Mouse (Mus musculus) T-cell, adult 2 months (primary cell): Measurements from ENCODE around the gene H2al3.

Experiments
- DNase-seq: peaks from one replicate; pipeline ENCODE4 v3.0.0; 2022; ENCODE audit warnings: low spot score

The H2al3 gene

DNA sequence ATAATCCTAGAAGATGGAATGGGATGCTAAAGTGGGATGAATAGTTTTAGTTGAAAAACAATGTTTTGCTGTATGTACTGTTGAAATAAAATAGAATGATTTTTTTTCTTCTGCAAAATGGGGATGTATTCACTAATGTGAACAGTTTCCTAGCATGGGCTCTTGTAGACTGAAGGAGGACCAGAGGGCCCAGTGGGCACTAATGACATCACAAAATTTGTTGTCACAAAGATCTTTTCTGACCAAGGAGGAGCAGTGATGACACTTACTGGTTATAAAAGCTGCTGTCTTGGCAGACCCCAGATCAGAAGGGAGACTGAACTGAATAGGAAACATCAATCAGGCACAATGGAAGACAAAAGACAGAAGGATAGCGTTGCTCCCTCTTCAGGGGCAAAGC lies at the start of gene H2al3:
Gene H2al3 (plus strand): TSS at position 301 of the 400 bp plus-strand sequence.
- no peak for DNase-seq

DNA sequence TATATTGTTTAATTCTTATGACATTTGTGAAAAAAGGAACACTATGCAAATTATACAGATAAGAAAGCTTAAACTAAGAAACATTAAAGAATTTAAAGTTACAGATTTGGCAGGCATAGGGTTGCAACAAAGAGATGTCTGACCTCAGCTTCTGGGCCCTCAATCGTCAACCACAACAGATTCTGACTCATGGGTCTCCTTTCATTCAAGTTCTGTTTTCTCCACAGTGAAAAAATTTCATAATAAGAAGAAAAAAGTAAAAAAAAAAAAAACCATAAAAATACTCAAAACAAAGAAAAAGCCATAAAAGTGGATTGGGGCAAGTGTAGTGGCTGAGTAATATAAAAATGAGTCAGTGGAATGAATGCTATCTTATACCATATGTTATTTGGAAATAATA lies 39.4 kb upstream of the H2al3 start:
- no peak for DNase-seq

DNA sequence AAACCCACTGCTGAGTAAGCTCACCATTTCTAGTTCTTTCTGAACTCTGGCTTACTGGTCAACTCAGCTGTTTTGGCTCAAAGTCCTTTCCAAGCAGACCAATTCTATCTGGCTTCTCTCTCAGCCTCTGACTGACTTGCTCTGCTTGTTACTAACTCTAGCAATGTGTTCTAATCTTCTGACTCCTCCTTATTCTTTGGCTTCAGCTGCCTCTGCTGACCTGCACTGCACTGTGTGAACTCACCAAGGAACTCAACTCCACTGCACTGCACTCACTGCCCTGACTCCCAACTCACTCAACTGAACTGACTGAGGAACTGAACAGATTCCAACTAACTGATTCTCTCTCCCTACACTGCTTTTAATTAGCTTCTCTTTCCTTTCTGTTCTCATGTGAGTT lies 37.0 kb upstream of the H2al3 start:
- no peak for DNase-seq

DNA sequence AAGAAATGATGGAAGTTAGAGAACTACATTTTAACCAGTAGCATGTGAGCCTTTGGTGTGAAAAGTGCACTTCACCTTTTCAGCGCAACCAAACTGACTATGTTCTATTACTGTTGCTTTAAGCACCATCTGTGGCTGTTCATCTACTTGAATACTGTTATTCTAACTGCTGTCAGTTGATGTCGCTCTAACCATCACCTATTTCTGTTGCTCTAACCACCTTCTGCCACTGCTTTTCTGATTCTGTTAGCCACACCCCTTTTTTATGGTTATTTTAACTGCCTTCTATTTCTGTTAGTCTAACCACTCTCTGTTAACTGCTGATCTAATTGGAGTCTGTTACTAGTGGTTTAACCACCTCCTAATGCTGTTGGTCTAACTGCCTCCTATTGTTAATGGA lies 14.7 kb upstream of the H2al3 start:
- DNase-seq: no peak

DNA sequence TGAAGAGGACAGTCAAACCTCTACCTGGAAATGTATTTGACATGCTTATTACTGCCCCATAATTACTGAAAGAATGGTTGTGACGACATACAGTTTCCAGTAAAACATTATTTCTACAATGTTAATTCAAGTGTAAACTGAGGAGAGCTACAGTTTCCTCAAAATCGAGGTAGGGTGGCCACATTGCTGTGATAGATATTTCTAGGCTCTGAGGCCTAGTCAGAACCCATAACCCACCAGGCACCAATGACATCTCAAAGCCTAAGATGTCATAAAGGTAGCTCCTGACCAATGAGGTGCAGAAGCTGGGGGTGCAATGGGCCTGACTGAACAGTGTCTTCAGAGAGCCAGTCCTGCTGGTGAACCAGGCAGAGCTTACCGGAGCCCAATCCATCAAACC lies 2.9 kb upstream of the H2al3 start, which contains the start of gene Hypm:
Gene Hypm (plus strand): TSS at position 301 of the 400 bp plus-strand sequence.
- no peak for DNase-seq

GRCm38 (mm10) chrX:9861859-9862258 lies 12.4 kb downstream of the H2al3 start:
- DNase-seq: no peak

DNA sequence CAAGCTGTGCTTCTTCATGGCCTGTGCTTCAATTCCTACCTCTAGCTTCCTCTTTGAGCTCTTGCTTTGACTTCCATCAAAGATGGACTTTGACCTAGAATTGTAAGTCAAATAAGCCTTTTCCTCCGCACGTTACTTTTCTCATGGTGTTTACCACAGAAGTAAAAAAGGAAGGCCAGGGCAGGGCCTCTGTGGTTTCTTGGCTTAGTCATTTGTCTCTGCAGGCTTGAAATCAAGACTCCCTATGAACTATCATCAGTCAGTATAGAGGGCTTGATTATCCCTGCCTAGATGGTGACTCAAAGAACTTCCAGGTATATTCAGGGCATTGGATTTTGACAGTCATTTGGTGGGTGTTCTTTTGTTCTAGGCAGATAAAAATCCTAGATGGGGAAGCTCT lies 26.0 kb downstream of the H2al3 start:
- no peak for DNase-seq

DNA sequence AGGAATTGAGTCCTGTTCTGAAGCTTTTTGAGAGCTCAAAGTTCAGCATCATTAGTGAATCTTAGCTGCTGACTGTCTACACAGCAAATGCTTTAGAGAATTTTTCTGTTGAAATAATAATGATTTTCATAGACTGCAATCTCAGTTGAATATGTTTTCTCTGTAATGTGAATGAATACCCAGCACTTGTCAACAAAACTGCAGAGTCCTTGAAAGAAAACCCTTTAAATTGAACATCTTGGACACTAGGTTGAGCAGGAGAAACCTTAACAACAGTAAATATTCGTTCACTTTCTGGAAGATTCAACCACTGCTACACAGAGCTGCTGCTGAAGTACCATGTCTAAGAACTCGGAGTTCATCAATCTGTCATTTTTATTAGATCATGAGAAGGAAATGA lies 35.8 kb downstream of the H2al3 start, which contains the start of gene Sytl5:
Gene Sytl5 (plus strand): TSS at position 301 of the 400 bp plus-strand sequence.
- DNase-seq: no peak
